Mouse (Mus musculus) liver, adult 2 months (tissue): ENCODE results near the gene Pdzd2. TPM values are rescaled to one million over a fixed set of nuclear protein-coding genes. Genes with fewer than 3 reads are reported as not detected.

Experiments used
- DNase-seq: peaks from one replicate; pipeline ENCODE4 v3.0.0-alpha.2; 2011; ENCODE audit warnings: low read depth, low spot score; ENCODE audit errors: extremely low read depth
- H3K27ac ChIP-seq: fragments of 200-500 bp; replicated peaks from 2 replicates; pipeline ENCODE4 v1.5.1; 2012; ENCODE audit warnings: low read depth, mild to moderate bottlenecking, control low read depth, inconsistent platforms, low read length; ENCODE audit not compliant: insufficient read depth
- H3K27me3 ChIP-seq: fragments of 200-500 bp; 2 replicates; pipeline ENCODE4 v1.6.1; 2012; ENCODE audit warnings: mild to moderate bottlenecking, moderate library complexity, low read length, inconsistent platforms; ENCODE audit not compliant: control insufficient read depth, insufficient read depth
- H3K36me3 ChIP-seq: fragments of 200-500 bp; 2 replicates; pipeline ENCODE4 v1.6.1; 2012; ENCODE audit warnings: low read length, inconsistent platforms; ENCODE audit not compliant: control insufficient read depth, insufficient read depth
- H3K4me1 ChIP-seq: fragments of 200-500 bp; 2 replicates; pipeline ENCODE4 v1.6.1; 2011; ENCODE audit warnings: low read length; ENCODE audit not compliant: control insufficient read depth, insufficient read depth
- H3K4me3 ChIP-seq: fragments of 200-500 bp; 2 replicates; pipeline ENCODE4 v1.5.1; 2011; ENCODE audit warnings: low read depth, mild to moderate bottlenecking, control low read depth, low read length, moderate library complexity; ENCODE audit not compliant: insufficient read depth
- H3K79me2 ChIP-seq: fragments of 200-500 bp; 2 replicates; pipeline ENCODE4 v1.6.1; 2012; ENCODE audit warnings: inconsistent platforms, mild to moderate bottlenecking, low read length, moderate library complexity; ENCODE audit not compliant: control insufficient read depth, insufficient read depth
- H3K9ac ChIP-seq: fragments of 200-500 bp; 2 replicates; pipeline ENCODE4 v1.6.1; 2012; ENCODE audit warnings: low read depth, mild to moderate bottlenecking, control low read depth, inconsistent platforms, low read length
- CTCF ChIP-seq: fragments of 200-500 bp; IDR thresholded peaks from 2 replicates; pipeline ENCODE4 v1.5.1; 2011; ENCODE audit warnings: low read depth, low read length, control low read depth
- POLR2A ChIP-seq: fragments of 200-500 bp; IDR thresholded peaks from 2 replicates; pipeline ENCODE4 v1.6.1; 2011; ENCODE audit warnings: low read length, control low read depth; ENCODE audit not compliant: insufficient read depth; ENCODE audit errors: extremely low read depth
- WGBS: fragments of 180-500 bp; shearing (Covaris S2); methylation state at CpG from one replicate; pipeline ENCODE4 v1.1.7; 2018; 5-methylcytosine and 5-hydroxymethylcytosine counted together
- polyA plus RNA-seq: library from polyadenylated mRNA; depleted of rRNA; stranded (reverse); fragments of >200 nt; gene quantifications from 2 replicates; pipeline ENCODE4 v1.2.3, GENCODE M21; 2012
- total RNA-seq: library from RNA; depleted of rRNA; stranded (reverse); fragments of >200 nt; gene quantifications from 2 replicates; pipeline ENCODE4 v1.2.3, GENCODE M21; 2014

The Pdzd2 gene
- total and polyA plus RNA-seq, 2 experiments: 0.11 to 0.74 TPM

- no peaks in the 10 kb centered on the region for H3K4me1 ChIP-seq
- TF ChIP-seq POLR2A (no peak), CTCF (no peak)
- H3K27ac ChIP-seq: no peak overlapping the region
- H3K36me3 ChIP-seq: no peaks in the 10 kb centered on the region
- H3K27me3 ChIP-seq: no peaks in the 10 kb centered on the region
- H3K79me2 ChIP-seq: no peaks in the 10 kb centered on the region
- H3K9ac ChIP-seq: no peak overlapping the region
- DNase-seq: no peak
- H3K4me3 ChIP-seq: no peak overlapping the region
- WGBS: 66% methylated on average over 9 of the region's 9 CpGs
These were observed 125.7 kb downstream of the Pdzd2 start for GRCm38 (mm10) chr15:12614011-12614410.

- Histone ChIP-seq H3K36me3 (no peaks in the 10 kb centered on the region), H3K27ac (no peak overlapping the region), H3K9ac (no peak overlapping the region), H3K4me3 (no peak overlapping the region), H3K27me3 (no peaks in the 10 kb centered on the region), H3K79me2 (no peaks in the 10 kb centered on the region), H3K4me1 (no peaks in the 10 kb centered on the region)
- no peak for DNase-seq
- no peak for TF ChIP-seq CTCF
- no peak for TF ChIP-seq POLR2A
- 65% methylated on average over 7 of the region's 7 CpGs for WGBS
These were observed 126.6 kb downstream of the Pdzd2 start for GRCm38 (mm10) chr15:12612944-12613675.

GRCm38 (mm10) chr15:12608090-12608489 lies 131.6 kb downstream of the Pdzd2 start:
- Histone ChIP-seq H3K27ac (no peak overlapping the region), H3K4me3 (no peak overlapping the region), H3K79me2 (no peaks in the 10 kb centered on the region), H3K27me3 (no peaks in the 10 kb centered on the region), H3K4me1 (no peaks in the 10 kb centered on the region), H3K36me3 (no peaks in the 10 kb centered on the region), H3K9ac (no peak overlapping the region)
- 86% methylated on average over 6 of the region's 6 CpGs for WGBS
- TF ChIP-seq CTCF: no peak
- no peak for DNase-seq

- H3K36me3 ChIP-seq: no peaks in the 10 kb centered on the region
- H3K27ac ChIP-seq: no peak overlapping the region
- H3K4me3 ChIP-seq: no peak overlapping the region
- H3K79me2 ChIP-seq: no peaks in the 10 kb centered on the region
- no peak overlapping the region for H3K9ac ChIP-seq
- no peaks in the 10 kb centered on the region for H3K27me3 ChIP-seq
- no peak for DNase-seq
- WGBS: 75% methylated on average over 9 of the region's 9 CpGs
- no peaks in the 10 kb centered on the region for H3K4me1 ChIP-seq
- TF ChIP-seq POLR2A: no peak
- no peak for TF ChIP-seq CTCF
These were observed 133.4 kb downstream of the Pdzd2 start for GRCm38 (mm10) chr15:12606306-12606705.

GRCm38 (mm10) chr15:12605239-12605993 lies 134.3 kb downstream of the Pdzd2 start:
- TF ChIP-seq CTCF: no peak
- TF ChIP-seq POLR2A: no peak
- H3K27ac ChIP-seq: no peak overlapping the region
- H3K79me2 ChIP-seq: no peaks in the 10 kb centered on the region
- 80% methylated on average over 10 of the region's 10 CpGs for WGBS
- H3K27me3 ChIP-seq: no peaks in the 10 kb centered on the region
- H3K4me1 ChIP-seq: no peaks in the 10 kb centered on the region
- H3K4me3 ChIP-seq: no peak overlapping the region
- H3K9ac ChIP-seq: no peak overlapping the region
- H3K36me3 ChIP-seq: no peaks in the 10 kb centered on the region
- no peak for DNase-seq

- Histone ChIP-seq H3K9ac (no peak overlapping the region), H3K4me1 (no peaks in the 10 kb centered on the region), H3K79me2 (no peaks in the 10 kb centered on the region), H3K27me3 (no peaks in the 10 kb centered on the region), H3K36me3 (no peaks in the 10 kb centered on the region), H3K4me3 (no peak overlapping the region), H3K27ac (no peak overlapping the region)
- TF ChIP-seq CTCF (no peak), POLR2A (no peak)
- no peak for DNase-seq
- WGBS: 91% methylated on average over 4 of the region's 4 CpGs
These were observed 136.1 kb downstream of the Pdzd2 start for GRCm38 (mm10) chr15:12603674-12604073.
